Mouse (Mus musculus) kidney, adult 8-10 months (tissue): Measurements from ENCODE around the gene Eid2b.
"Not testable (repeated sequence)": the region's sequence is repeated elsewhere in the genome, so short reads cannot be mapped to it uniquely, and the experiment has no call there.

Experiments
- DNase-seq, 2 experiments: peaks; one replicate each; pipeline ENCODE4 v3.0.0; 2022

Eid2b gene

GRCm38 (mm10) chr7:28277615-28278278, at the start of gene Eid2b:
Gene Eid2b (plus strand): TSS chr7:28277739.
- peak; percentile 92 to 96 for DNase-seq

DNA sequence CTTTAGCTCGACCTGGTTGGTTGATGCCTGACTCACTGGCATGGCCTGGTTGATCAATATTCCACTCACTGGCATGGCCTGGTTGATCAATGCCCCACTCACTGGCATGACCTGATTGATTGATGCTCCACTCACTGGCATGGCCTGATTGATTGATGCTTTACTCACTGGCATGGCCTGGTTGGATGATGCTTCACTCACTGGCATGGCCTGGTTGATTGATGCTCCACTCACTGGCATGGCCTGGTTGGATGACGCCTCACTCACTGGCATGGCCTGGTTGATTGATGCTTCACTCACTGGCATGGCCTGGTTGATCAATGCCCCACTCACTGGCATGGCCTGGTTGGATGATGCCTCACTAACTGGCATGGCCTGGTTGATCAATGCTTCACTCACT, 33.6 kb upstream of the Eid2b start:
- DNase-seq, result not testable (repeated sequence)

DNA sequence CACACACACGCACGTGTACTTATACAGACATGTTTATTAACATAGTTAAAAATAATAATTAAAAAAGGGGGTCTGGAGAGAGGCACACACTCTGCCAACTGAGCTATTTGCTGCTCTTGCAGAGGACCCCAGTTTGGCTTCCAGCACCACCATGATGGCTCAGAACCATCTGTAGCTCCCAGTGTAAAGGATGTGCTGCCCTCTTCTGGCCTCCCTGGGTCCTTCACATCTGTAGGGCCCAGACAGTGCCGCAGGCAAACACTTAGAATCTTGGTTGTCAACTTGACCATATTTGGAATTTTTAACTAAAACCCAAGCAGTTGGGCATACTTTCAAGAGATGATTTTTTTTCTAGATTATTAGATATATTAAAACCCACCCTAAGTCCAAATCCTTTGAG, 28.6 kb upstream of the Eid2b start:
- no peak for DNase-seq

- DNase-seq, result no peak
These were observed 25.6 kb upstream of the Eid2b start for GRCm38 (mm10) chr7:28251976-28252375.

- no peak for DNase-seq
These were observed 22.9 kb upstream of the Eid2b start for GRCm38 (mm10) chr7:28254591-28254990.

GRCm38 (mm10) chr7:28255476-28255875, 22.1 kb upstream of the Eid2b start:
- DNase-seq, result no peak

- DNase-seq, result no peak
These were observed 14.7 kb upstream of the Eid2b start for GRCm38 (mm10) chr7:28262861-28263260.

GRCm38 (mm10) chr7:28263786-28264185, 13.8 kb upstream of the Eid2b start:
- peak; percentile 31 to 65 for DNase-seq

DNA sequence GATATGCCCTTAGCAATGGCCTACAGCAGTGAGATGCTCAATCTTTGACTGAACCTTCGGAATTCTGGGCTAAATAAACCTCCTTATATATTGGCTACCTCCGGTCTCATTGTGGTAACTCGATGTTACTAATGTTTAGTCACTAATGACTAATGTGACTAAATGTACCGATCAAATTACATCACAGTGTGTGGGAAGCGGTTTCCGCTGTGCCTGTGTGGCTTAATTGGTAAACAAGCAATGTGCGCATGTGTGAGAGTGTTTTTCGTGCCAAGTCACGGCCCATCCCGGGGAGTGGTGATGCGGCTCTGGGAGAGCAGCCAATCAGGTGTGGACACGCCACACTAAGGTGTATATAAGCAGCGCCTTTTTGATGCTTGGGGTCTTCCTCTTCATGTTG, 12.1 kb upstream of the Eid2b start:
- no peak for DNase-seq

- peak; percentile 55 to 75 for DNase-seq
These were observed 10.2 kb upstream of the Eid2b start, which contains the start of gene Eid2 for GRCm38 (mm10) chr7:28267129-28268041. Gene Eid2 (plus strand): TSS chr7:28267881.

- peak; percentile 34 to 56 for DNase-seq
These were observed 9.5 kb upstream of the Eid2b start for GRCm38 (mm10) chr7:28268042-28268531.

DNA sequence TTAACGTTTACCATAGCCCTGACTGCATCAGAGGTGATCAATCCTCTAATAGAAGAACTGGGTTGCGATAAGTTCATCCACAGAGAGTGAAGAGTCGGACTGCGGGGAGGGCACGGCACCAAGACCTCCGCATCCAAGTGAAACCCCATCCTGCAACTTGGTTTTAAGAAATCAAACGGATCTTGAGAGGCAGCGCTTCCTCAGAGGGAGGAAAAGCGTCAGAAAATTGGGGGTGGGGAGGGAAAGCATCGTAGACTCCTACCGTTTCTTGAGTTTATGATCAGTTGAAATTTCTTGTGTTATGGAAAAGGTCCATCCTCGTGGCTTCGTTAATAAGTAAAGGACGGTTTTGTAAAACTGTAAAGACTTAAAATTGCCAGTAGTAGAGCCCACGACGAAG, 9.0 kb upstream of the Eid2b start:
- DNase-seq, result peak in 1 of 2 experiments; percentile 3

DNA sequence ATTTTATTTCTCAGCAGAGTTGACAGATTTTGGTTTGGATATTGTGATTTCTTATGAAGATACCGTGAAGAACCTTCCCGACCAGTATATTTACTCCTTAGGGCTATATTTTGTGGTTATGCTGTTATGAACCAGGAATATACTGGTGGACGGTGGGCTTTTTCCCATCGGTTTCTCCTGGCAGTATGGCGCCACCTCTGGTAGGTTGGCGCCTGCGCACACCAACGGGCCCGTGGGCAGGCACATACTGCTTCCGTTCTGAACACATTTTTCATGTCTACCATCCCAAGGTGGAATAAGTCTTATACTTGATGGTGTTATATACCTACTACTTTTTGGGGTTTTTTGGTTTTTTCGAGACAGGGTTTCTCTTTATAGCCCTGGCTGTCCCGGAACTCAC, 8.2 kb upstream of the Eid2b start:
- no peak for DNase-seq

GRCm38 (mm10) chr7:28271761-28272160, 5.8 kb upstream of the Eid2b start:
- DNase-seq, result no peak

- no peak for DNase-seq
These were observed 313 bp upstream of the Eid2b start for GRCm38 (mm10) chr7:28277237-28277614.

GRCm38 (mm10) chr7:28278279-28278652, 727 bp downstream of the Eid2b start:
- no peak for DNase-seq

GRCm38 (mm10) chr7:28280630-28281029, 3.1 kb downstream of the Eid2b start:
- DNase-seq, result no peak

DNA sequence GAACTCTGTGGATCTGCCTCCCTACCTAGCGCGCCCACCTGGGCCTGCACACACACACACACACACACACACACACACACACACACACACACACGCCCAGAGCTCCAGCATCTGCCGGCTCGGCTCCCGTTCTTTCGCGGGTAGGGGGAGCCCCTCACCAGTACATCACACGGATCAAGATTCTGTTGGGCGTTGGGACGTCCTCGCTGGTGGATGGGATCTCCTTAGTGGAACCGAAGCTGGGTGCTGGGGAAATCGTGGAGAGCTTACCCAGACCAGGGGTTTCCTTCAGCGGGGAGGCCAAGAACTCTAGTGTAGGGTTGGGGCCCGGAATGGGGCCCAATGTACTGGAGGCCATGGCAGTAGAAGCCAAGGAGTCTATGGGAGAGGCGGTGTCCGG, 12.6 kb downstream of the Eid2b start:
- DNase-seq, result no peak

DNA sequence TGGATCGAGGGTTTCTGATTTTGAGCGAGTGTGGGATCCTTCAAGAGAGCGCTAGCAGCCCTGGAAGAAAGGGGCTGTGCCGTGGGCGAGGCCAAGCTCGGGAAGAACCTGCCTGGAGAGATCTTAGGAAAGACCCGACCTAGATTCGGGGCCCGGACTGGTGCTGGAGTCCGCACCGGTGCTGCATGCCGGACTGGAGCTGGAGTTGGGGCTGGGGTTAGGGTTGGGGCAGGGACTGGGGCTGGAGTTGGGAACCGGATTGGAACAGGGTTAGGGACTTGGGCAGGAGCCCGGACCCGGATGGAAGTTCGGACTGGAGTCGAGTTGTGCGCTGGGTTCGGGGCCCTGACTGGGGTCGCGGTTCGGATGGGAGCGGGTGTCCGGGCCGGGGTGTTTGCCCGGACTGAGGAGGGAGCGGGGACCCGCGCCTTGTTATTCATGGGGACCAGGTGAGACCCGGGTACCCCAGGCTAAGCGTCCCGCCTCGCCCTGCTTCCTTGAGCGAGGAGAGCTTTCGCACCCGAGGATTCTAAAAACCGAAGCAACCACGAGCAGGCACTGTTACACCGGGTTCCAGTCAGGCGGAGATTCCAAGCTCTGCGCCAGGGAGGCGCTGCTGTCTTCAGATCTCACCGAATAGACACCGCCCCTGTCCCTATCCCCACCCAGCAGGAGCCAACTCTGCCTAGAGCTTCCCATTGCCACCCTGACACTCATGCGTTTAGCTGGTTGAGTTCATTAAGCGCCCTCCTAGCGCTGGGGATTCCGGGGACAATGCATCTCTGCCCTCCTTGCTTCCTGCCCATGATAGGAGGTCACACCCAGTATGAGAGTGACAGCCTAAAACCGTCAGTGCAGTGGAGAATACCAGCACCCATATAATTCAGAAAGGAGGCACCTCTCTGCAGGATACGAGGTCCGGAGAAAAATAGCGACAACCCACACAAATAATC, 13.4 kb downstream of the Eid2b start, which contains the start of gene Selenov:
Gene Selenov, minus strand, starts transcription at position 549 of the 953 bp plus-strand sequence.
- peak in 1 of 2 experiments; percentile 9 for DNase-seq

GRCm38 (mm10) chr7:28294481-28294880, 16.9 kb downstream of the Eid2b start:
- peak; percentile 33 to 52 for DNase-seq

- peak; percentile 47 for DNase-seq
These were observed 21.5 kb downstream of the Eid2b start for GRCm38 (mm10) chr7:28298837-28299625.
